Mouse (Mus musculus): ENCODE measurements at regions not wholly inside any gene's neighbourhood (a gene's known extent, or its start where the extent isn't known, plus 50 kb on each side); places are given as distances from the start of the nearest gene placed in this dataset.
A peak's percentile ranks its signal among the peaks of the same experiment; 100 is the strongest.
"Not testable (repeated sequence)": the region's sequence is repeated elsewhere in the genome, so short reads cannot be mapped to it uniquely, and the experiment has no call there.

GRCm38 (mm10) chr14:14478159-14478558, 77.1 kb downstream of the Olfr721-ps1 start:
- not testable (repeated sequence) for DNase-seq (ENCODE audit: low read depth, low spot score)

GRCm38 (mm10) chr14:14481840-14482239, 80.7 kb downstream of the Olfr721-ps1 start:
- DNase-seq (ENCODE audit: low read depth, low spot score) = peak; percentile 7

GRCm38 (mm10) chr14:14486356-14486755, 85.3 kb downstream of the Olfr721-ps1 start:
- DNase-seq (ENCODE audit: low read depth, low spot score) = no peak

DNA sequence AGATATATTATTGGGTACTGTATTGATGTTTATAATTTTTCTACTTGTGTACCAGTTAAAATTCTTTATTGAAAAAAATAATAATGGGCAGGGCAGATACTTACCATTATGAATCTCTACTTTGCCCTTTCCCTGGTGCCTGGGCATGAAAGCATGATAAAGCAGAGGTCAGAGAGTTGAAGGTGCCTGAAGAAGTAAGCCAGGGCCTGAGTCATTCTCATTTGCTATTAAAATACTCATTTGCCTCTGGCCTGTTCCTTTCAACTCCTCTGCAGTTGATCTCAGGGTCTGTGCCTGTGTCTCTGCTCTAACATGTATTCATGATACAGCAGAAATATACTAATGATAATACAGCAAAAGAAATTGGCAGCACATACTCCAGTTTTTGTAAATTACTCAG, 89.4 kb downstream of the Olfr721-ps1 start:
- DNase-seq (ENCODE audit: low read depth, low spot score) = no peak

- no peak for DNase-seq (ENCODE audit: low read depth, low spot score)
These were observed 90.9 kb downstream of the Olfr721-ps1 start for GRCm38 (mm10) chr14:14492041-14492440.

- DNase-seq (ENCODE audit: low read depth, low spot score) = no peak
These were observed 110.8 kb downstream of the Olfr721-ps1 start for GRCm38 (mm10) chr14:14511927-14512326.

GRCm38 (mm10) chr14:14513056-14513455, 112.0 kb downstream of the Olfr721-ps1 start:
- DNase-seq (ENCODE audit: low read depth, low spot score) = no peak

DNA sequence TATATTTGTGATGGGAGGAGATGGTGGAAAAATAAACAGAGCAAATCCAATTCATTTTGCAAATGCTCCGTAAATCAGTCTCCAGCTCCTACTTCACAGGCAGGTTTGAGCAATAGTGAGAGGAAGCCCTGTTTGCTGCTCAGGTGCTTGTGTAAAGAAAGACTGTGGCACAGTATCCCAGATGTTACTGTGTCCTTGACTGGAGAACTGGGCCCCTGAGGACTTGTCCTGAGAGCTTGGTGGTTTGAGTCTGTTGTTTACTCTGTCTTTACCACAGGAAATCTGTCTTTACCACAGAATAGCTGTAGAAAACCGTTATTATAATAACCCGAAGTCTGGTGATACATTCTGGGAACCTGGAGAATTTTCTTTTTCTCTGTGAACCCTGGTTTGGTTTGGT, 112.4 kb downstream of the Olfr721-ps1 start:
- DNase-seq (ENCODE audit: low read depth, low spot score) = no peak

GRCm38 (mm10) chr14:14514440-14515172, 113.5 kb downstream of the Olfr721-ps1 start:
- no peak for DNase-seq (ENCODE audit: low read depth, low spot score)

- no peak for DNase-seq (ENCODE audit: low read depth, low spot score)
These were observed 114.3 kb downstream of the Olfr721-ps1 start for GRCm38 (mm10) chr14:14515363-14515762.

DNA sequence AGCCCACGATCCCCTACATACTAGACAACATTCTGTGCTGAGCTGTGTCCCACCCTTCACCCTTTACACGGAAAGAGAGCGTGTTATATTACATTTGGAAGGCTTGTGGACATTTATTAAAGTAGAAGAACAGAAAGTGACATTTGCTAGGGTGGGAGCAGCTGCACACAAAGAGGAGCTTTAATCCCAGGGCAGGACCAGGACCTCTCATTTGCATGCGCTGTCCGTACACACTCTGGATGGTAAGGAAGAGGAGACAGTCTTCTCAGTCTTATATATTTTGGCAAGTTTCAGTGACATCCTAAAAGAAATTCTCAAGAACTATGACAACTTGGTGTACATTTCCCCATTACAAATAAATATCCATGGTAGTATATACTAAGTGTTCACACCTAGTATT, 114.8 kb downstream of the Olfr721-ps1 start:
- DNase-seq (ENCODE audit: low read depth, low spot score) = no peak

DNA sequence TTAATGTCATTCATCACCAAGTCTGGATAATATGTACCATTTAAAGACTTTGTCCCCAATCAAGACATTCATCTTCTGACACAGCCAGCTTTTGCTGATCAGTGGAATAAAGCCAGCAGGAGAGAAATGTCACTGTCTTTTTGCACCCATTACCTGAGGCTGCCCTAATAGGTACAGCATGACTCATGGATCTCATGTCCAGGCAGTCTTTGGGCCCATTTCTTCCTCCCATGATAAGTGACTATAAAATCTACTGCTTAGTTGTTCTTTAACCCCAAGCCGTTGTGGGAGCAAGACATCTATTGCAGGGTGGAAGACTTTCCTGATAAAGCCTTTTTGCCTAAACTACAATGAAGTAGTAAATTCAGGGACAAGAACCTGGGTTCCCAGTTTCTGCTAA, 116.9 kb downstream of the Olfr721-ps1 start:
- no peak for DNase-seq (ENCODE audit: low read depth, low spot score)

GRCm38 (mm10) chr14:14518841-14519240, 117.7 kb downstream of the Olfr721-ps1 start:
- DNase-seq (ENCODE audit: low read depth, low spot score) = no peak

DNA sequence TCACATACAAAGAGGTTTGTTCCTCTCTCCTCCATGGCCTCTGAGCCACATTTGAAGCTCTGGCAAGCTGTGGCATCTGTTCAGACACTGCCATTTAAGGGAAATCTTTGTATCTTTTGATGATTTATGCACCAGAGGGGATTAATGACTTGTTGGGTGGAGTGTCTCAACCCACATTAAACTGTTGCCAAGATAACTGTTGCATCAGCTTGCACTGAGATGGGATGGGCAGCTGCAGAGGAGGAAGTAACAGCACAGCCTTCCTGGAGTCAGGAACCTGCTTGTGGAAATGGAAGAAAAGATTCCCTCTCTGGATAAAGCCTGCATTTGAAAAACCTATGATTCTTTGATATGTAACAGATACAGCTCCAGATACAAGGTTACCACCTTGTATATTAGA, 119.1 kb downstream of the Olfr721-ps1 start:
- no peak for DNase-seq (ENCODE audit: low read depth, low spot score)

GRCm38 (mm10) chr14:14521331-14521730, 120.2 kb downstream of the Olfr721-ps1 start:
- not testable (repeated sequence) for DNase-seq (ENCODE audit: low read depth, low spot score)

DNA sequence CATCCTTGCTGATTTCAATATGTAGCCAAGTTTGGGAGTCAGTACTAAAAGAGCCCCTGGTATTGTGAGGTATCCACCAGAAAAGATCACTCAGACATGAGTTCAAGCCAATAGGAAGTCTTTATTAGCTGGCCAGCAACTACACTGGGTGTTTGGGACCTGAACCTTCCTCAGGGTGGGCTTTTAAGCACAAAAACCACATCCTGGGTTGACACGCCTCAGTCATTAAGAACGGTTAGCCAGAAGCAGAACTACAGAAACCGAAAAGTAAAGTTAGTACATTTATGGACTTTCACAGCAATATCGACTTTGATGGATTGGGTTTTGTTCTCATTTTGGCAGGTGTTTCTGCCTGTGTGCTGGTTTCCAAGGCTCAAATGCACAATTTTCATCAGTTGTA, 124.1 kb downstream of the Olfr721-ps1 start:
- no peak for DNase-seq (ENCODE audit: low read depth, low spot score)

- DNase-seq (ENCODE audit: low read depth, low spot score) = no peak
These were observed 127.3 kb downstream of the Olfr721-ps1 start for GRCm38 (mm10) chr14:14528437-14528836.

GRCm38 (mm10) chr14:14541206-14541605, 140.1 kb downstream of the Olfr721-ps1 start:
- no peak for DNase-seq (ENCODE audit: low read depth, low spot score)

GRCm38 (mm10) chr14:14541705-14542104, 140.6 kb downstream of the Olfr721-ps1 start:
- DNase-seq (ENCODE audit: low read depth, low spot score) = no peak

- DNase-seq (ENCODE audit: low read depth, low spot score) = no peak
These were observed 143.1 kb downstream of the Olfr721-ps1 start for GRCm38 (mm10) chr14:14544236-14544635.

DNA sequence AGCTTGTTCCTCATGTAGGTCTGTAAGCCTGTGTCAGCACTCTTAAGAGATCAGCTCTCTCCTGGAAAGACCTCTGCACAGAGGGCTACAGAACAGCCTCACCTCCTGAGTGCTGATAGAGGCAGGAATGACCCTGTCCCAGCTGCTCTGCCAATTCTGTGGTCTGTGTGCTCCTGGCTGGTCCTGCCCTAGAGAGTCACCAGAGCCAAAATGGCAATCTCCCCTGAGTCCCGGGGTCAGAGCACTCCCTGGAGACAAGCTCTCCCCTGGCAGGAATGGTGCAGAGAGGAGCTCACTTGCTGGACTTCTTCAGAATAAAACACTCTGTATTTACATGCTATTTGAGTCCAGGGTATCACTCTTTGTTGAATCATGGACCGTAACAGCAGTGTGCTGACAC, 149.9 kb upstream of the Slc4a7 start:
- no peak for DNase-seq (ENCODE audit: low read depth, low spot score)

DNA sequence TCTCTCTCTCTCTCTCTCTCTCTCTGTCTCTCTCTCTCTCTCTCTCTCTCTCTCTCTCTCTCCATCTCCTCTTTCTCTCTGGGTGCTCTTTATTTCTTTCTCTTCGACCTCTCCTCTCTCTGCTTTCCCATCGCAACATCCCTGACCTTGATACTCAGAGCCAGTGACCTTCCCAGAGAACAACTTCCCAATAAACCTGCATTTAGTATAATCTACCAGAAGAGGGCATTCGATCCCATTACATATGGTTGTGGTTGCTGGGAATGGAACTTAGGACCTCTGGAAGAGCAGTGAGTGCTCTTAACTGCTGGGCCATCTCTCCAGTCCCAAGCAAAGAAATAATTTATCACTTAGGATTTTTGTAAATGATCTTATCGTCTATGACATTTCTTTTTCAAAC, 127.2 kb upstream of the Slc4a7 start:
- DNase-seq (ENCODE audit: low read depth, low spot score) = no peak

DNA sequence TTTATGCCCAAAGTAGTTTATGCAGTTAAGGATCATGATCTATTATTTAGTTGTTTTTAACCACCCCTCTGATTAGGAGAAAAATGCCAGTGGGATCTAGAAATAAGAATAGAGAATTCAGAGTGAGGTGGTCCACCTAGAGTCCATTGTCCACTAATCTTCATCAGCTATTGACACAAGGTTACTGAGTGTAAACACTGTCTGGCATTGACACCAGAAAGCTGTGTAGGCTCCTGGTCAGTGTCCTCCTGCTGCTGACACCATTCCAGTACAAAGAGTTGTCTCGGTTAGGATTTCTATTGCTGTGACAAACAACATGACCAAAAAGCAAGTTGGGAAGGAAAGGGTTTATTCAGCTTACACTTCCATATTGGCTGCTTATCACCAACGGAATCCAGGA, 110.1 kb upstream of the Slc4a7 start:
- DNase-seq (ENCODE audit: low read depth, low spot score) = no peak

DNA sequence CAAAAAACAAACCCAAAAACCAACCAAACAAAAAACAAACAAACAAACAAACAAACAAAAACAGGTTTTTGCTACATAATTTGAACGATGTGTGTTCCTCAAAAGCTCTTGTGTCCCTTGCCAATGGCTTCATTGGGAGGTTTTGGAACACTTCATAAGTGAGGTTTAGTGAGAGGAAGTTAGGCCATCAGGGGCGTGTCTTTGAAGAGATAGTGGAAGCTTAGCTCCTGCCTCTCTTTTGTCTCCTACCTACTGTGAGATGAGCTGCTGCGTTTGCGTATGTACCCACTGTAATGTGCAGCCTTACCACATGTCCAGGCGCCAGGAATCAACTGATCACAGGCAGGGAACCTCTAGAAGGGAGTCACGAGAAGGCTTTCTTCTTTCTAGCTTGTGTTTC, 107.3 kb upstream of the Slc4a7 start:
- no peak for DNase-seq (ENCODE audit: low read depth, low spot score)
